Mouse (Mus musculus): ENCODE measurements at regions not wholly inside any gene's neighbourhood (a gene's known extent, or its start where the extent isn't known, plus 50 kb on each side); places are given as distances from the start of the nearest gene placed in this dataset.

- Histone ChIP-seq H3K27me3 (ENCODE audit: control insufficient read depth, insufficient read depth, low read length) (no peaks in the 10 kb centered on the region), H3K4me1 (ENCODE audit: control insufficient read depth, insufficient read depth, low read length) (no peaks in the 10 kb centered on the region), H3K9ac (replicated peaks; ENCODE audit: low read length) (no peak overlapping the region), H3K9me3 (replicated peaks; ENCODE audit: control insufficient read depth, low read length) (no peaks in the 10 kb centered on the region), H3K27ac (replicated peaks; ENCODE audit: low read depth, low read length) (no peak overlapping the region), H3K36me3 (replicated peaks; ENCODE audit: control insufficient read depth, insufficient read depth, low read depth, low read length) (no peaks in the 10 kb centered on the region), H3K4me2 (ENCODE audit: low read depth, low read length) (no peak overlapping the region), H3K4me3 (ENCODE audit: low read depth, low read length) (no peak overlapping the region)
- ATAC-seq (replicated peaks; ENCODE audit: insufficient number of reproducible peaks, low FRiP score, low TSS enrichment, low read depth) (no peak), DNase-seq (ENCODE audit: low spot score) (no peak)
- 85% methylated on average over 3 of the region's 3 CpGs for WGBS
Observed at GRCm38 (mm10) chr1:26573798-26574450, 113.3 kb downstream of the 4931408C20Rik start.

- Histone ChIP-seq H3K27me3 (ENCODE audit: control insufficient read depth, insufficient read depth, low read length) (no peaks in the 10 kb centered on the region), H3K36me3 (replicated peaks; ENCODE audit: control insufficient read depth, insufficient read depth, low read depth, low read length) (no peaks in the 10 kb centered on the region), H3K4me3 (ENCODE audit: low read depth, low read length) (no peak overlapping the region), H3K4me2 (ENCODE audit: low read depth, low read length) (no peak overlapping the region), H3K9ac (replicated peaks; ENCODE audit: low read length) (no peak overlapping the region), H3K4me1 (ENCODE audit: control insufficient read depth, insufficient read depth, low read length) (no peaks in the 10 kb centered on the region), H3K9me3 (replicated peaks; ENCODE audit: control insufficient read depth, low read length) (no peaks in the 10 kb centered on the region), H3K27ac (replicated peaks; ENCODE audit: low read depth, low read length) (no peak overlapping the region)
- ATAC-seq (replicated peaks; ENCODE audit: insufficient number of reproducible peaks, low FRiP score, low TSS enrichment, low read depth): no peak
- no peak for DNase-seq (ENCODE audit: low spot score)
Observed at GRCm38 (mm10) chr1:26559505-26559904, 127.8 kb downstream of the 4931408C20Rik start.

GRCm38 (mm10) chr1:26524537-26524936 is 162.7 kb downstream of the 4931408C20Rik start:
- H3K4me2 ChIP-seq (ENCODE audit: low read depth, low read length): no peak overlapping the region
- H3K4me3 ChIP-seq (ENCODE audit: low read depth, low read length): no peak overlapping the region
- DNase-seq (ENCODE audit: low spot score) (no peak), ATAC-seq (replicated peaks; ENCODE audit: insufficient number of reproducible peaks, low FRiP score, low TSS enrichment, low read depth) (0 out of 2 replicates have a peak, but pooled peaks have one; percentile 62)
- no peaks in the 10 kb centered on the region for H3K36me3 ChIP-seq (replicated peaks; ENCODE audit: control insufficient read depth, insufficient read depth, low read depth, low read length)
- no peak overlapping the region for H3K27ac ChIP-seq (replicated peaks; ENCODE audit: low read depth, low read length)
- H3K4me1 ChIP-seq (ENCODE audit: control insufficient read depth, insufficient read depth, low read length): no peaks in the 10 kb centered on the region
- H3K9me3 ChIP-seq (replicated peaks; ENCODE audit: control insufficient read depth, low read length): no peaks in the 10 kb centered on the region
- 64% methylated on average over 1 of the region's 1 CpGs for WGBS
- no peaks in the 10 kb centered on the region for H3K27me3 ChIP-seq (ENCODE audit: control insufficient read depth, insufficient read depth, low read length)
- H3K9ac ChIP-seq (replicated peaks; ENCODE audit: low read length): no peak overlapping the region

GRCm38 (mm10) chr1:26511368-26511767 is 175.9 kb downstream of the 4931408C20Rik start:
- Histone ChIP-seq H3K27me3 (ENCODE audit: control insufficient read depth, insufficient read depth, low read length) (no peaks in the 10 kb centered on the region), H3K36me3 (replicated peaks; ENCODE audit: control insufficient read depth, insufficient read depth, low read depth, low read length) (no peaks in the 10 kb centered on the region), H3K4me3 (ENCODE audit: low read depth, low read length) (no peak overlapping the region), H3K9ac (replicated peaks; ENCODE audit: low read length) (no peak overlapping the region), H3K9me3 (replicated peaks; ENCODE audit: control insufficient read depth, low read length) (no peaks in the 10 kb centered on the region), H3K4me1 (ENCODE audit: control insufficient read depth, insufficient read depth, low read length) (no peaks in the 10 kb centered on the region), H3K27ac (replicated peaks; ENCODE audit: low read depth, low read length) (no peak overlapping the region), H3K4me2 (ENCODE audit: low read depth, low read length) (no peak overlapping the region)
- WGBS: 84% methylated on average over 1 of the region's 1 CpGs
- no peak for ATAC-seq (replicated peaks; ENCODE audit: insufficient number of reproducible peaks, low FRiP score, low TSS enrichment, low read depth)
- no peak for DNase-seq (ENCODE audit: low spot score)

Measured in embryonic facial prominence, embryonic 11.5 days (tissue).